Mouse (Mus musculus): Measurements from ENCODE around the gene Sept8. TPM values are rescaled to one million over a fixed set of nuclear protein-coding genes. Genes with fewer than 3 reads are reported as not detected.

The Sept8 gene
- polyA plus RNA-seq, 1 experiment from 2014 or later, result 14.9 TPM

DNA sequence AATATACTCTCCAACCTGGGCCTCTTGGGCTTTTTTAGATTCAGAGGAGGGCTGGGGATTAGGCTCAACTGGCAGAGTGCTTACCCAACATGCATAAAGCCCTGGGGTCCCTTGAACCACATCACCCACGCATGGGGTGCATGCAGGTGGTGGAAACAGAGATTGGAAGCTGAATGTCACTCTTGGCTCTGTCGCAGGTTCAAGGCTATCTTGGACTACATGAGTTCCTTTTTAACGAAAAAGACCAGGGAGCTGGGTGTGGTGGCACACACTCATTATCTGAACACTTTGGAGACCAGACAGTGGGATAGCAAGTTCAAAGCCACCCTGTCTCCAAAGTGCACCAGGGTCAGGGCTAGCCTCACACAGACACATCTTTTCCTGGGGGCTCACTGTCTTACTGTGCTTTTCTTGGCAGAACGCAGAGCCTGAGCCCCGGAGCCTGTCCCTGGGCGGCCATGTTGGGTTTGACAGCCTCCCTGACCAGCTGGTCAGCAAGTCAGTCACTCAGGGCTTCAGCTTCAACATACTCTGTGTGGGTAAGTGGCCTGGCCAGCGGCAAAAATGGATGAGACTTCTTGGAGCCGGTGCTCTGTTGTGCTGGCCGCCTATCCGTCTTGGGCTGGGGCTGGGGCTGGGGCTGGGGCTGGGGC, 12.6 kb downstream of the Sept8 start:
- Histone ChIP-seq H3K4me2 (no peak overlapping the region), H3K9me3 (ENCODE audit: control insufficient read depth, low read length) (no peaks in the 10 kb centered on the region), H3K36me3 (ENCODE audit: control insufficient read depth, insufficient read depth, low read length) (peaks cover 8% of the 10 kb centered on the region; the same call in 1 of the 2 replicates), H3K27ac (ENCODE audit: low read depth, low read length) (no peak overlapping the region), H3K27me3 (ENCODE audit: control insufficient read depth, insufficient read depth, low read length) (no peaks in the 10 kb centered on the region), H3K4me1 (ENCODE audit: control insufficient read depth, insufficient read depth, low read length) (0 out of 2 replicates have a peak, but pooled peaks cover 3% of the 10 kb centered on the region), H3K9ac (ENCODE audit: low read length) (no peak overlapping the region), H3K4me3 (ENCODE audit: low read depth, low read length) (no peak overlapping the region)
- no peak for DNase-seq (ENCODE audit: low spot score, missing footprints)
- WGBS, result 88% methylated on average over 10 of the region's 10 CpGs
- no peak for ATAC-seq (ENCODE audit: low FRiP score)

DNA sequence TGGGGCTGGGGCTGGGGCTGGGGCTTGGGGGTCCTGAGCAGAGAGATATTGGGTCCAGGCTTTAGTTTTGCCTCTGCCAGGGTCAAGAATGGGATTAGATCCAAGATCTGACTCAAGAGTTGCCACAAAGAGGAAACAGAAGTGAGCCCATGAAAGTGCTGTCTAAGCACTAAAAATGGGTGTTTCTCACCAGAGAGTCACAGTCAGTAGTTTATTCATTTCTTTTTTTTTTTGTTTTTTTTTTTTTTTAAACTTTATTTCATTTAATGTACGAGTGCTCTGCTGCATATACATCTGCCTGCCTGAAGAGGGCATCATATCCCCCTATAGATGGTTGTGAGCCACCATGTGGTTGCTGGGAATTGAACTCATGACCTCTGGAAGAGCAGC, 13.2 kb downstream of the Sept8 start:
- Histone ChIP-seq H3K4me3 (ENCODE audit: low read depth, low read length) (no peak overlapping the region), H3K9me3 (ENCODE audit: control insufficient read depth, low read length) (no peaks in the 10 kb centered on the region), H3K27me3 (ENCODE audit: control insufficient read depth, insufficient read depth, low read length) (no peaks in the 10 kb centered on the region), H3K4me2 (no peak overlapping the region), H3K4me1 (ENCODE audit: control insufficient read depth, insufficient read depth, low read length) (0 out of 2 replicates have a peak, but pooled peaks cover 3% of the 10 kb centered on the region), H3K27ac (ENCODE audit: low read depth, low read length) (no peak overlapping the region), H3K9ac (ENCODE audit: low read length) (no peak overlapping the region), H3K36me3 (ENCODE audit: control insufficient read depth, insufficient read depth, low read length) (peaks cover 8% of the 10 kb centered on the region; the same call in 1 of the 2 replicates)
- ATAC-seq (ENCODE audit: low FRiP score), result no peak
- no peak for DNase-seq (ENCODE audit: low spot score, missing footprints)
- WGBS, result 97% methylated on average over 1 of the region's 1 CpGs

DNA sequence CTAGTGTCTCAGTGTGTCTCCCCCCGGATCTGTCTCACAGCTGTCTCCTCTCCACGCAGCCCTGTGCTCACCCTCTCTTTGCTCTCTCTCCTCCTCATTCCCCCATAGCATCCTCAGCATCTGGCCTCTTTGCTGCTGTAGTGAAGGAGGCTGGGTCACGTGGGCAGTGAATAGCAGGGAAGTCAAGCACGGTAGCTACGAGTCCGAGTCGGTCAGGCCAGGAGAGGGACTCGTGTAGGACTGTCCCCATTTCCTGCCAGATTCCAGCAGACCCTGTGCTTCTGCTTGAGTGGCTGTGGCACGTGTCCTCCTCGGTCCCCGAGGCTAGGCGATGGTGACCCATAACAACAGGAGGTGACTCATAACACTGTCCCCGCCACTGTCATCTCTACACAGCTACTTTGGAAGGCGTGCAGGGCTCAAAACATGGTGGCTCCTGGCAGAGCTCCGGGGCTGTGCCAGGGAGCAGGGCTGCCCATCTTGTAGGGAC, 20.0 kb downstream of the Sept8 start:
- H3K27ac ChIP-seq (ENCODE audit: low read depth, low read length), result no peak overlapping the region

DNA sequence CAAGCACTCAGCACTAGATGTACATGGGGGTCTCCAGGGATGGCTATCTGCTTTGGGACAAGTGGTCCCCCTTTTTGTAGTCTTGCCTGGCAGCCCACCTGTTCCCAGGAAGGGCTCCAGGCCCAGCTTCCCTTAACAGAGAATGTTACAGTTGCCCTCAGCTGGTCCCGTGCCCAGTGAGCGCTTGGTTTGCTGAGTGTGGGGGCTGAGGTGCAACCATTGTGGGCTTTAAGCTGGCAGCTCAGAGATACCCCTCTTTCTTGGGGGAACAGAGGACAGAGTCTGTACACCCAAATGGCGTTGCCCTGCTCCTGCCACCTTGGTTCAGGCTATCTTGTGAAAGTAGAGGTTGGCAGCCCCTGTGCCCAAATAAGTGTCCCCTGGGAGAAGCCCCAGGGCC, 21.3 kb downstream of the Sept8 start:
- Histone ChIP-seq H3K4me3 (ENCODE audit: low read depth, low read length) (no peak overlapping the region), H3K9ac (ENCODE audit: low read length) (no peak overlapping the region), H3K36me3 (ENCODE audit: control insufficient read depth, insufficient read depth, low read length) (peaks cover 3% of the 10 kb centered on the region; the same call in 1 of the 2 replicates), H3K27ac (ENCODE audit: low read depth, low read length) (no peak overlapping the region), H3K9me3 (ENCODE audit: control insufficient read depth, low read length) (no peaks in the 10 kb centered on the region), H3K4me2 (no peak overlapping the region), H3K4me1 (ENCODE audit: control insufficient read depth, insufficient read depth, low read length) (no peaks in the 10 kb centered on the region), H3K27me3 (ENCODE audit: control insufficient read depth, insufficient read depth, low read length) (no peaks in the 10 kb centered on the region)
- ATAC-seq (ENCODE audit: low FRiP score) (no peak), DNase-seq (ENCODE audit: low spot score, missing footprints) (no peak)
- WGBS, result 91% methylated on average over 3 of the region's 3 CpGs

More for the DNA sequence above, 20.0 kb downstream of the Sept8 start:
- DNase-seq (ENCODE audit: low spot score, missing footprints) (no peak), ATAC-seq (ENCODE audit: low FRiP score) (0 out of 2 replicates have a peak, but pooled peaks have one; percentile 27)
- WGBS, result 63% methylated on average over 15 of the region's 15 CpGs
- Histone ChIP-seq H3K27me3 (ENCODE audit: control insufficient read depth, insufficient read depth, low read length) (no peaks in the 10 kb centered on the region), H3K9ac (ENCODE audit: low read length) (no peak overlapping the region), H3K4me1 (ENCODE audit: control insufficient read depth, insufficient read depth, low read length) (no peaks in the 10 kb centered on the region), H3K4me3 (ENCODE audit: low read depth, low read length) (no peak overlapping the region), H3K9me3 (ENCODE audit: control insufficient read depth, low read length) (no peaks in the 10 kb centered on the region), H3K4me2 (no peak overlapping the region), H3K36me3 (ENCODE audit: control insufficient read depth, insufficient read depth, low read length) (peaks cover 8% of the 10 kb centered on the region; the same call in 1 of the 2 replicates)

DNA sequence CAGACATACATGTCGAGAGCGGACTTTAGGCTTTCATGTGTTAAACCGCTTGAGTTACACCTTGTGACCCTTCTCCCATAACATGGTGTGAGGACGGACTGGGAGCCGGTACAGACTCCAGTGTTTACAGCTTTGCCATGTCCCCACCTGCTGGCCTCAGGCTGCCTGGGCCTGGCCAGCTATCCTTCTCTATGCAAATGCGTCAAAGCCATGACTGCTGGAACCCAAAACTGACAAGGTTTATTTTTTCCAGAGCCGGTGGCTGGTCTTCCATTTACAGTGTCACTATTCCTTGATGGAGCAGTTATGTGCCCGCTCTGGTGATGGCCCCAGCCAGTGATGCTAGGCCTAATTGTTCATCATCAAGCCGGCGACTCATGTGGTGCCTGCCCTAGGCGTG, 22.2 kb downstream of the Sept8 start:
- WGBS, result 86% methylated on average over 11 of the region's 11 CpGs
- no peak for ATAC-seq (ENCODE audit: low FRiP score)
- no peaks in the 10 kb centered on the region for H3K36me3 ChIP-seq (ENCODE audit: control insufficient read depth, insufficient read depth, low read length)

DNA sequence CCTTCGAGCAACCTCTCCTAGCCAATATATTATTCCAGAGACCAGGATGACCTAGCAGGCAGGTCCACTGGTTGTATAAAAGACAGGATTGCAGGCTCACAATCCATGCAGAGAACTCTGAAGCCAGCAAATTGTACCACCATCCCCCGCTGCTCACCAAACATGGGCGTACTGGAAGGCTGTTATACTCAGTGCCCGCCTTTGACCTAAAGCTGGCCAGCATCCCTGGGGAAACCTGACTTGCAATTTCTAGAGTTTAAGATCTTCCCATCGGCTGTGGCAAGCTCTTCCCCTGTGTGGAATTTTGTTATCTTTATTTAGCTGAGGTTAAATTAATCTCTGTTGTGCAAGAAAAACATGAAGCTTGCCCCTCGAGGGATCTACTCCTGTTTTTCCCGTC, 24.0 kb downstream of the Sept8 start:
- Histone ChIP-seq H3K27me3 (ENCODE audit: control insufficient read depth, insufficient read depth, low read length) (no peaks in the 10 kb centered on the region), H3K4me3 (ENCODE audit: low read depth, low read length) (no peak overlapping the region), H3K4me1 (ENCODE audit: control insufficient read depth, insufficient read depth, low read length) (no peaks in the 10 kb centered on the region), H3K27ac (ENCODE audit: low read depth, low read length) (no peak overlapping the region), H3K9me3 (ENCODE audit: control insufficient read depth, low read length) (no peaks in the 10 kb centered on the region), H3K9ac (ENCODE audit: low read length) (no peak overlapping the region), H3K4me2 (no peak overlapping the region), H3K36me3 (ENCODE audit: control insufficient read depth, insufficient read depth, low read length) (no peaks in the 10 kb centered on the region)
- DNase-seq (ENCODE audit: low spot score, missing footprints), result no peak
- ATAC-seq (ENCODE audit: low FRiP score), result no peak
- 78% methylated on average over 7 of the region's 7 CpGs for WGBS

More for the DNA sequence above, 22.2 kb downstream of the Sept8 start:
- Histone ChIP-seq H3K27me3 (ENCODE audit: control insufficient read depth, insufficient read depth, low read length) (no peaks in the 10 kb centered on the region), H3K4me1 (ENCODE audit: control insufficient read depth, insufficient read depth, low read length) (no peaks in the 10 kb centered on the region), H3K27ac (ENCODE audit: low read depth, low read length) (no peak overlapping the region), H3K9me3 (ENCODE audit: control insufficient read depth, low read length) (no peaks in the 10 kb centered on the region), H3K4me3 (ENCODE audit: low read depth, low read length) (no peak overlapping the region), H3K4me2 (no peak overlapping the region), H3K9ac (ENCODE audit: low read length) (no peak overlapping the region)
- DNase-seq (ENCODE audit: low spot score, missing footprints), result no peak

DNA sequence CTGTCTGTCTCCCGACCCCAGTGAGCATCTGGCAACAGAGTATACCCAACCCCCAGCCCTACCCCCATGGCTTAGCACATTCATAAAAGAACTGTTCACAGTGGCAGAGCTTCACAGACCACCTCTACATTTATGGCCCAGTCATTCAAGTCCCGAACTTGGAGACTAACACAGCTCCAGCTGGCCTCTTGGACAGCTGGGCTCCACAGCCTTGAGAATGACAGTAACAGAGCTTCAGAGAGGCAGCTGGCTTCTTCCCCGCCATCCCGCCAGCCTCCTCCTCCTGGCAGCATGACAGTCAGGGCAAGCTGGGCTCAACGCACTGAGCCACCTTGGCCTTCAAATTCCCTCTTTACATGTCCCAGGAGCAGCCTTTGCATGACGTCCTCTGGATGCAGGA, 27.2 kb downstream of the Sept8 start:
- no peak for DNase-seq (ENCODE audit: low spot score, missing footprints)
- Histone ChIP-seq H3K4me1 (ENCODE audit: control insufficient read depth, insufficient read depth, low read length) (no peaks in the 10 kb centered on the region), H3K9me3 (ENCODE audit: control insufficient read depth, low read length) (no peaks in the 10 kb centered on the region), H3K4me2 (no peak overlapping the region), H3K4me3 (ENCODE audit: low read depth, low read length) (no peak overlapping the region), H3K36me3 (ENCODE audit: control insufficient read depth, insufficient read depth, low read length) (no peaks in the 10 kb centered on the region), H3K9ac (ENCODE audit: low read length) (no peak overlapping the region), H3K27ac (ENCODE audit: low read depth, low read length) (no peak overlapping the region), H3K27me3 (ENCODE audit: control insufficient read depth, insufficient read depth, low read length) (no peaks in the 10 kb centered on the region)
- no peak for ATAC-seq (ENCODE audit: low FRiP score)
- WGBS, result 75% methylated on average over 6 of the region's 6 CpGs

DNA sequence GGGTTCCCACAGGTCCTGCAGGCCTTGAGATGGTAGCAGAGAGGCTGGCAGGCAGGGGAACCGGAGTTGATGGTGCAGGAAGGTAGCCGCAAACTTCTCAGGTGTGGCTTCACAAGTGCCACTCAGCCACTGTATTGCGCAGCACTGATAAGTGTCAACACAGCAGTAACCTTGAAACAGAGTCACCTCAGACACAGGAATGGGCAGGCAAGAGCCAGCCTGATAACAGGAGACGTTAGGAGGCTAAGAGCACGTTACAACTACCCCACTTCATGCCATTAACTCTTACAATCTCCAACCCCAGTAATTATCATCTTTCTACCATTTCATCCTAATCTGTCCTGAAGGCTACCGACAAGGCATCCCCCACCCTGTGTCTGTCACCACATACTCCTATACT, 28.5 kb downstream of the Sept8 start:
- H3K27me3 ChIP-seq (ENCODE audit: control insufficient read depth, insufficient read depth, low read length), result no peaks in the 10 kb centered on the region
- ATAC-seq (ENCODE audit: low FRiP score) (no peak), DNase-seq (ENCODE audit: low spot score, missing footprints) (no peak)
- H3K9ac ChIP-seq (ENCODE audit: low read length), result no peak overlapping the region
- H3K36me3 ChIP-seq (ENCODE audit: control insufficient read depth, insufficient read depth, low read length), result no peaks in the 10 kb centered on the region
- no peak overlapping the region for H3K4me3 ChIP-seq (ENCODE audit: low read depth, low read length)
- no peak overlapping the region for H3K27ac ChIP-seq (ENCODE audit: low read depth, low read length)
- WGBS, result 91% methylated on average over 6 of the region's 6 CpGs
- no peaks in the 10 kb centered on the region for H3K4me1 ChIP-seq (ENCODE audit: control insufficient read depth, insufficient read depth, low read length)
- H3K4me2 ChIP-seq, result no peak overlapping the region
- no peaks in the 10 kb centered on the region for H3K9me3 ChIP-seq (ENCODE audit: control insufficient read depth, low read length)

DNA sequence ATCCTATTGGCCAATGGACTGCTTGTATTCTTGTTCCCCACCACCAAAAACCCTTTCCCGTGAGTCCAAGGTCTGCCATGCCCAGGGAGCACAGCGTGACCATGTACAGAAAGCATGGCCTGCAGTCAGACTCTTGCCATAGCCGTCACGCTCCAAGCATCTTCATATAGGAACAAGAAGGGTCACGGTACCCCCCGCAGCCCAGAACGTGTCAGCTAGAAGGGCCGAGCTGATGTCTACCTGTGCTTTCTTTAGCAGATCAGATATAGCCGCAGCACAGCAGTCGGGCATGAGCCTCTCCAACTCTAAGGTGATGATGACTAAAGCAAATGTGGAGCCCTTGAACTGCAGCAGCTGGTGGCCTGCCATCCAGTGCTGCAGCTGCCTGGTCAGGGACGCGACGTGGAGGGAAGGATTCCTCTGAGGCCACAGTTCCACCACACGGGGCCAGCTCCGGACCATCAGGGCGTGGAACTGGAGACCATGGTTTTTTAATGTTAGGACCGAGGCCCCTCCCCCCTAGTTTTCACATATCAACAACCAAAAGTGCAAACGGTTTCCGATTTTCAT, 29.1 kb downstream of the Sept8 start:
- ATAC-seq (ENCODE audit: low FRiP score) (no peak), DNase-seq (ENCODE audit: low spot score, missing footprints) (no peak)
- WGBS, result 90% methylated on average over 19 of the region's 19 CpGs
- Histone ChIP-seq H3K36me3 (ENCODE audit: control insufficient read depth, insufficient read depth, low read length) (no peaks in the 10 kb centered on the region), H3K4me3 (ENCODE audit: low read depth, low read length) (no peak overlapping the region), H3K27ac (ENCODE audit: low read depth, low read length) (no peak overlapping the region), H3K27me3 (ENCODE audit: control insufficient read depth, insufficient read depth, low read length) (no peaks in the 10 kb centered on the region), H3K9me3 (ENCODE audit: control insufficient read depth, low read length) (no peaks in the 10 kb centered on the region; the same call in 1 of the 2 replicates), H3K4me1 (ENCODE audit: control insufficient read depth, insufficient read depth, low read length) (no peaks in the 10 kb centered on the region), H3K9ac (ENCODE audit: low read length) (no peak overlapping the region), H3K4me2 (no peak overlapping the region)

All from midbrain, embryonic 11.5 days (tissue).